Mouse (Mus musculus): ENCODE results near the gene Lsp1. TPM values are rescaled to one million over a fixed set of nuclear protein-coding genes. Genes with fewer than 3 reads are reported as not detected.
A peak's percentile ranks its signal among the peaks of the same experiment; 100 is the strongest.

The Lsp1 gene
- polyA plus RNA-seq, 1 experiment from 2014 or later: 48.6 TPM

DNA sequence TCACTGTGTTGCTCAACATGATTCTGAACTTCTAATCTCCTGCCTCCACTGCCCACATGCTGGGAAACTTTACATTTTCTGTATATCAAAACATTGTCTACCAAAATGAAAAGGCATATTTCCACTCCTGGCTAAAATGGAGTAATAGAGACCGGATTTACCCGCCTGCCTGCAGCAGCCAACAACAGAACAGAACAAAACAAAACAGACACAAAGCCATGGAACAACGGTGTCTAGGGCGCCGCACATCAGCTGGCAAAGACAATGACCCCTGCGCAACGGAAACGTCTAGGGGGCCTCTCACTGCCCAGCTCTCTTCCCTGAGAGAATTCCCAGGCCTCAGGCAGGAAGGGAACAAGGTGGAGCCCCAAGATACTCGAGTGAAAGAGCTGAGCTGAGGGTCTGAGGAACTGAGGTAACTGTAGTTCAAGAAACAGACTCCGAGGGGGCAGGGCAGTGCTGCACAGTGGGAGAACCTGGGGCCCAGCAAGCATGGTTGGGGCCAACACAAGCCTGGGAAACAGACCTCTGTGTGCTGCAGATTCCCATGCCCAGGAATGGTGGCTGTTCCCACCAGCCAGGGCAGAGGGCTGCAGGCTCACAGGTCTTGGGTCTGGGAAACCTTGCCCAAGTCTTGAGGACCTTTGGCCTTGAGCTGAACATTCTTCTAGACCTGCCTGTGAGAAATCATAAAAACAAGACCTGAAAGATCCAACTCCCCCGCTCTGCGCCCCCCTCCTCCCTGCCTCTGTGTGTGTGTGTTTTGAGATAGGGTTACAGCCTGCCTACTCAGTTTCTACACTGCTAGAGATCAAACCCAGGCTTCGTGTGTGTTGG is 65.0 kb downstream of the Lsp1 start:
- H3K4me1 ChIP-seq (ENCODE audit: control insufficient read depth in 2 of 2, insufficient read depth in 2 of 2, low read length in 2 of 2): peaks cover 35 to 51% of the 10 kb centered on the region in 2 experiments
- H3K9ac ChIP-seq (ENCODE audit: low read length): peak overlapping the region; percentile 55
- H3K9me3 ChIP-seq (ENCODE audit: control insufficient read depth, low read length): no peaks in the 10 kb centered on the region
- WGBS: 34% methylated on average over 13 of the region's 13 CpGs
- peak; percentile 73 for ATAC-seq (ENCODE audit: insufficient number of reproducible peaks, insufficient read depth, low FRiP score, low read depth)
- H3K4me2 ChIP-seq (ENCODE audit: low read length): no peak overlapping the region
- H3K36me3 ChIP-seq (ENCODE audit: control insufficient read depth, insufficient read depth, low read length): no peaks in the 10 kb centered on the region
- H3K27me3 ChIP-seq (ENCODE audit: control insufficient read depth, insufficient read depth, low read length): no peaks in the 10 kb centered on the region
- H3K27ac ChIP-seq (replicated peaks in 1 of 2; ENCODE audit: control insufficient read depth in 1 of 2, insufficient read depth in 1 of 2, low read depth in 2 of 2, low read length in 2 of 2): peak overlapping the region; percentile 84 to 86
- no peak overlapping the region for H3K4me3 ChIP-seq (ENCODE audit: control insufficient read depth in 1 of 2, insufficient read depth in 1 of 2, low read depth in 1 of 2, low read length in 2 of 2)

DNA sequence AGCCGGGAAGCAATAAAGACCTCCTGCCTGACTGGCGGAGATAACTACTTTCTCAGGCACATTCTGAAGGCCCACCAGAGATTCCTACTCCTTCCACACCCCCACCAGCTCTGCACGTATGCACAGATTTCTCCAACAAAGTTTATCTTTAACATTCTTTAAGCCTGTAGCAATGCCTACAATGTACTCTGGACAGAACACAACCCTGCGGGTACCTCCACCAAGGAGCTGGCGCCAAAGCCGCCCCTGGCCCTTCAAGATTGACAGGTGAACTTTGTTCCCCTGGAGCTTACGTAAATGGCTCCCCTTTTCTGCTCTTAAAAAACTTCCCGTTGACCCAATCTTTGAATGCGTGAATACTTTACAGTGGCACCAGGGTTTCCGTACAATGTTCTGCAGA is 68.7 kb downstream of the Lsp1 start:
- Histone ChIP-seq H3K27ac (replicated peaks in 1 of 2; ENCODE audit: control insufficient read depth in 1 of 2, insufficient read depth in 1 of 2, low read depth in 2 of 2, low read length in 2 of 2) (peak overlapping the region; percentile 55 to 64), H3K36me3 (ENCODE audit: control insufficient read depth, insufficient read depth, low read length) (no peaks in the 10 kb centered on the region), H3K4me3 (ENCODE audit: control insufficient read depth in 1 of 2, insufficient read depth in 1 of 2, low read depth in 1 of 2, low read length in 2 of 2) (no peak overlapping the region), H3K4me2 (ENCODE audit: low read length) (no peak overlapping the region), H3K4me1 (ENCODE audit: control insufficient read depth in 2 of 2, insufficient read depth in 2 of 2, low read length in 2 of 2) (peaks cover 45 to 50% of the 10 kb centered on the region in 2 experiments), H3K9me3 (ENCODE audit: control insufficient read depth, low read length) (no peaks in the 10 kb centered on the region), H3K27me3 (ENCODE audit: control insufficient read depth, insufficient read depth, low read length) (no peaks in the 10 kb centered on the region), H3K9ac (ENCODE audit: low read length) (no peak overlapping the region)
- 37% methylated on average over 10 of the region's 10 CpGs for WGBS
- ATAC-seq (ENCODE audit: insufficient number of reproducible peaks, insufficient read depth, low FRiP score, low read depth): no peak

GRCm38 (mm10) chr7:142531973-142532521 is 71.4 kb downstream of the Lsp1 start:
- H3K4me3 ChIP-seq (ENCODE audit: control insufficient read depth in 1 of 2, insufficient read depth in 1 of 2, low read depth in 1 of 2, low read length in 2 of 2): no peak overlapping the region
- H3K27ac ChIP-seq (replicated peaks in 1 of 2; ENCODE audit: control insufficient read depth in 1 of 2, insufficient read depth in 1 of 2, low read depth in 2 of 2, low read length in 2 of 2): peak overlapping the region; percentile 48 to 96
- no peaks in the 10 kb centered on the region for H3K9me3 ChIP-seq (ENCODE audit: control insufficient read depth, low read length)
- peaks cover 37 to 40% of the 10 kb centered on the region in 2 experiments for H3K4me1 ChIP-seq (ENCODE audit: control insufficient read depth in 2 of 2, insufficient read depth in 2 of 2, low read length in 2 of 2)
- H3K9ac ChIP-seq (ENCODE audit: low read length): peak overlapping the region; percentile 74
- peak overlapping the region; percentile 76; the same call in 1 of the 2 replicates for H3K4me2 ChIP-seq (ENCODE audit: low read length)
- ATAC-seq (ENCODE audit: insufficient number of reproducible peaks, insufficient read depth, low FRiP score, low read depth): peak; percentile 0; the same call in 1 of the 2 replicates
- 76% methylated on average over 4 of the region's 4 CpGs for WGBS
- H3K36me3 ChIP-seq (ENCODE audit: control insufficient read depth, insufficient read depth, low read length): peaks cover 14% of the 10 kb centered on the region; the same call in 1 of the 2 replicates
- no peaks in the 10 kb centered on the region for H3K27me3 ChIP-seq (ENCODE audit: control insufficient read depth, insufficient read depth, low read length)

- ATAC-seq (ENCODE audit: insufficient number of reproducible peaks, insufficient read depth, low FRiP score, low read depth): peak; percentile 51
- Histone ChIP-seq H3K27ac (replicated peaks in 1 of 2; ENCODE audit: control insufficient read depth in 1 of 2, insufficient read depth in 1 of 2, low read depth in 2 of 2, low read length in 2 of 2) (peak within 1 kb of the TSS; percentile 87 to 96), H3K4me3 (ENCODE audit: control insufficient read depth in 1 of 2, insufficient read depth in 1 of 2, low read depth in 1 of 2, low read length in 2 of 2) (peak within 1 kb of the TSS; percentile 40 to 59), H3K27me3 (ENCODE audit: control insufficient read depth, insufficient read depth, low read length) (no peaks in the 10 kb centered on the region), H3K36me3 (ENCODE audit: control insufficient read depth, insufficient read depth, low read length) (peaks cover 14% of the 10 kb centered on the region; the same call in 1 of the 2 replicates), H3K9me3 (ENCODE audit: control insufficient read depth, low read length) (no peaks in the 10 kb centered on the region), H3K4me1 (ENCODE audit: control insufficient read depth in 2 of 2, insufficient read depth in 2 of 2, low read length in 2 of 2) (peaks cover 37 to 40% of the 10 kb centered on the region in 2 experiments), H3K4me2 (ENCODE audit: low read length) (peak within 1 kb of the TSS; percentile 76), H3K9ac (ENCODE audit: low read length) (peak within 1 kb of the TSS; percentile 74)
- WGBS: 6% methylated on average over 17 of the region's 17 CpGs
Measured at GRCm38 (mm10) chr7:142532671-142533058, 72.1 kb downstream of the Lsp1 start, which contains the start of gene Mrpl23. Gene Mrpl23, plus strand, starts transcription at chr7:142532686.

DNA sequence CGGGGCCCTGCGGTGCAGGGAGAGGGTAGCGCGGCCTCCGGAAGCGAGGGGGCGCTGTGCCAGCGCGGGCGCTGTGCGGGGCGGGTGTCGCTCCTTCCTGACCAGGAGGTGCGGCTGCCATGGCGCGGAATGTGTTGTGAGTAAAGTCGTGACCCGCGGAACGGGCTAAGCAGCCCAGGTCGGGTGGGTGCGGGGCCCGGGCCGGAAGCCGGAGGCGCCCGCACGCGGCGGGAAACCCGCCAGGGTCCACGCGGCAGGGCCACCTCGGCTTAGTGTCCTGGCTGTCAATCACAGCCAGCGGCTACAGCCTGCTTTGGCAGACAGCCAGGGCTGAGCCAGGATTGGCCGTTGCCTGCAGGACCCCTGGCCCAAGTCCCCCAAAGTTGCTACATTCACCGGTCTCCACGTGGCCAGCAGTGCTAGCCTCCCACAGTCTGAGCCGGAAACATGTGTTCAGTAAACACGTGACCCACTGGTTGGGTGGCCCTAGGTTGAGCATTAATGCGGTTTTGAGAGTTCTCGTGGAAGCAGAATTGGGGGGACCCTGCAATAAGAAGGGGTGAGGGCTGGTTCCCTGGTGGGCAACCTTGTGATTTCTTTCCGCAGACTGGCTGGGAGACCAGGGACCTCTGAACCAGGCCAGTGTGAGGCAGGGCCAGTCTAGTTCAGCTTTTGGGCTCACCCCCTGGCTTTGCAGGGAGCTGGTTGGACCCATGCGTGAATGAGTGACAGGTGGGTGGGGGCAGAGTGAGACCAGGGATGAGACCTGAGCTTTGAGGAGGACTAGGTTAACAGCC is 72.6 kb downstream of the Lsp1 start:
- H3K36me3 ChIP-seq (ENCODE audit: control insufficient read depth, insufficient read depth, low read length): peaks cover 14% of the 10 kb centered on the region; the same call in 1 of the 2 replicates
- WGBS: 3% methylated on average over 42 of the region's 44 CpGs

DNA sequence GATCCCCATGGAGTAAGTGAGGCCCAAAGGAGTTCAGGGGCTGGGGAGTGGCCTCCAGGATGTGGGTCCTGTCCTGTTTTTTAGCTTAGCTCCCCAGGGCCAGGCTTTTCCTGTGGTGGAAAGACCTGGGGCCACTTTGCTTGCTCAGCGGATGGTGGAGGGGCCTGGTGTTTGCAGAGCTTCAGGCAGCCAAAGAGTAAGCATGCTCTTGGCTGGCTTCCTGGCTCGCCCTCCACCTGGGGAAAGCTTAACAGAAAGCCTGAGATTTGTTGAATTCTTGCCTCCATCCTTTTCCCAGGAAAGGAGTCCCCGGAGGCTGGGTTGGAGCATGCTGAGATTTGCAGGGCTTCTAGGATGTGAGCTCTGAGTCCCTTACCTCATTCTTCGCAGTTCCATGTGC is 74.5 kb downstream of the Lsp1 start:
- H3K27me3 ChIP-seq (ENCODE audit: control insufficient read depth, insufficient read depth, low read length): no peaks in the 10 kb centered on the region
- no peak overlapping the region for H3K4me3 ChIP-seq (ENCODE audit: control insufficient read depth in 1 of 2, insufficient read depth in 1 of 2, low read depth in 1 of 2, low read length in 2 of 2)
- no peak for ATAC-seq (ENCODE audit: insufficient number of reproducible peaks, insufficient read depth, low FRiP score, low read depth)
- peak overlapping the region; percentile 87 to 96 for H3K27ac ChIP-seq (replicated peaks in 1 of 2; ENCODE audit: control insufficient read depth in 1 of 2, insufficient read depth in 1 of 2, low read depth in 2 of 2, low read length in 2 of 2)
- H3K9ac ChIP-seq (ENCODE audit: low read length): peak overlapping the region; percentile 18; the same call in 1 of the 2 replicates
- H3K4me2 ChIP-seq (ENCODE audit: low read length): no peak overlapping the region
- H3K4me1 ChIP-seq (ENCODE audit: control insufficient read depth in 2 of 2, insufficient read depth in 2 of 2, low read length in 2 of 2): peaks cover 37 to 51% of the 10 kb centered on the region in 2 experiments
- 64% methylated on average over 4 of the region's 4 CpGs for WGBS
- H3K36me3 ChIP-seq (ENCODE audit: control insufficient read depth, insufficient read depth, low read length): peaks cover 14% of the 10 kb centered on the region; the same call in 1 of the 2 replicates
- H3K9me3 ChIP-seq (ENCODE audit: control insufficient read depth, low read length): no peaks in the 10 kb centered on the region

More for the DNA sequence above, 72.6 kb downstream of the Lsp1 start:
- no peaks in the 10 kb centered on the region for H3K27me3 ChIP-seq (ENCODE audit: control insufficient read depth, insufficient read depth, low read length)
- peak overlapping the region; percentile 40 to 59 for H3K4me3 ChIP-seq (ENCODE audit: control insufficient read depth in 1 of 2, insufficient read depth in 1 of 2, low read depth in 1 of 2, low read length in 2 of 2)
- H3K4me2 ChIP-seq (ENCODE audit: low read length): peak overlapping the region; percentile 76
- peaks cover 36 to 43% of the 10 kb centered on the region in 2 experiments for H3K4me1 ChIP-seq (ENCODE audit: control insufficient read depth in 2 of 2, insufficient read depth in 2 of 2, low read length in 2 of 2)
- no peaks in the 10 kb centered on the region for H3K9me3 ChIP-seq (ENCODE audit: control insufficient read depth, low read length)
- peak overlapping the region; percentile 74 for H3K9ac ChIP-seq (ENCODE audit: low read length)
- peak overlapping the region; percentile 87 to 96 for H3K27ac ChIP-seq (replicated peaks in 1 of 2; ENCODE audit: control insufficient read depth in 1 of 2, insufficient read depth in 1 of 2, low read depth in 2 of 2, low read length in 2 of 2)
- peak; percentile 80 for ATAC-seq (ENCODE audit: insufficient number of reproducible peaks, insufficient read depth, low FRiP score, low read depth)

DNA sequence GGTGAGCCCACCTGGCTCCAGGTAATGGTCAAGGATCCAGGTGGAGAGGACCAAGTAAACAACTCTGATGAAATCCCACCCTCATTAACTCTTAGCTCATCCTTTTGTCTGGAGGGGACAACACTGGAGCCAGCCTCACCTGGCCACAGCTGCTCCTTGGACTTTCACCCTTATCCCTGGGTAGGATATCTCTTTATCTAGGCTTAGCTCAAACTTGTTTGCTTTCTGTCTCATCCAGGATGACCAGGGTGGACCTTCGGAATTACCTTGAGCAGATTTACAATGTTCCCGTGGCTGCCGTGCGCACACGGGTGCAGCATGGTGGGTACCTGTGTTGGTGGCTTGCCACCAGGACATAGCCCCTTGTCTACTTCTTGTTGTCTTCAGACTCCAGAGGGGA is 75.2 kb downstream of the Lsp1 start:
- Histone ChIP-seq H3K4me3 (ENCODE audit: control insufficient read depth in 1 of 2, insufficient read depth in 1 of 2, low read depth in 1 of 2, low read length in 2 of 2) (no peak overlapping the region), H3K27me3 (ENCODE audit: control insufficient read depth, insufficient read depth, low read length) (no peaks in the 10 kb centered on the region), H3K27ac (replicated peaks in 1 of 2; ENCODE audit: control insufficient read depth in 1 of 2, insufficient read depth in 1 of 2, low read depth in 2 of 2, low read length in 2 of 2) (peak overlapping the region; percentile 87 to 96), H3K9me3 (ENCODE audit: control insufficient read depth, low read length) (no peaks in the 10 kb centered on the region), H3K36me3 (ENCODE audit: control insufficient read depth, insufficient read depth, low read length) (peaks cover 16% of the 10 kb centered on the region; the same call in 1 of the 2 replicates), H3K4me2 (ENCODE audit: low read length) (no peak overlapping the region), H3K4me1 (ENCODE audit: control insufficient read depth in 2 of 2, insufficient read depth in 2 of 2, low read length in 2 of 2) (peaks cover 38 to 53% of the 10 kb centered on the region in 2 experiments), H3K9ac (ENCODE audit: low read length) (no peak overlapping the region)
- no peak for ATAC-seq (ENCODE audit: insufficient number of reproducible peaks, insufficient read depth, low FRiP score, low read depth)
- WGBS: 97% methylated on average over 5 of the region's 5 CpGs
